Mouse (Mus musculus) megakaryocyte, embryonic 14.5 days (primary cell): ENCODE data around the gene Dlx3.

Experiments used
- FLI1 ChIP-seq: IDR thresholded peaks from 2 replicates; pipeline ENCODE4 v1.6.1; 2012; ENCODE audit warnings: low read length, inconsistent platforms, mixed read lengths
- GATA1 ChIP-seq: IDR thresholded peaks from 3 replicates; pipeline ENCODE4 v1.6.1; 2012; ENCODE audit warnings: mixed read lengths, low read length, inconsistent platforms, borderline replicate concordance

DNA sequence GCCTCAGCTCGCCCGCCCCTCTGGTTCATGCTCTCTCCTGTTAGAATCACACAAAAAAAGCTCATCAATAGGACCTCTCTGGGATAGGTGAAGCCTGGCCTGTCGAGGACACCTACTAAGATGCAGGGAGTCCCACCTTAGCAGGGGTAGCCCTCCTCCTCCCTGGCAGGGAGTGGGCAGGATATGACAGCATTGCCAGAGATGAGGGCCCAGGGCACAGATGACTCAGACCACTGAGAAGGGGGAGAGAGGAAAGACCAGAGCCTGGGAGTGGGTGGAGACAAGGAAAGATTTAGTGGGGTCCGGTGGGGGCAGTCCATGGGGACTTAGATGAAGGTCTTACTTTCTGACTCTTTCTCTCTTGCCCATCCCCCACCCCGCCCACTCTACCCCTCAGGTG is 33.7 kb upstream of the Dlx3 start:
- no peak for TF ChIP-seq GATA1
- no peak for TF ChIP-seq FLI1
